Mouse (Mus musculus) MEL (cell line): ENCODE measurements around the gene Rhbdd2. TPM values are rescaled to one million over a fixed set of nuclear protein-coding genes. Genes with fewer than 3 reads are reported as not detected.

Experiments used
- DNase-seq: peaks from one replicate; pipeline ENCODE4 v3.0.0; 2011; ENCODE audit warnings: low read depth, low spot score
- H3K27ac ChIP-seq: 2 replicates; pipeline ENCODE4 v1.5.1; 2012; ENCODE audit warnings: low read depth, mild to moderate bottlenecking, control low read depth, low read length, moderate library complexity; ENCODE audit not compliant: control insufficient read depth
- H3K27me3 ChIP-seq, 2 experiments: fragments of 150-350 bp in 1 of 2; sonication (generic) in 1 of 2; 2 replicates each; pipeline ENCODE4 v1.6.1; 2012; ENCODE audit warnings: low read length in 2 of 2, mild to moderate bottlenecking in 2 of 2, improper control_type of control experiment in 1 of 2, moderate library complexity in 1 of 2; ENCODE audit not compliant: insufficient read depth in 2 of 2, control insufficient read depth in 1 of 2
- H3K36me3 ChIP-seq, 2 experiments: 2 replicates each; pipeline ENCODE4 v1.6.1; 2012 to 2014; ENCODE audit warnings: low read length in 2 of 2, improper control_type of control experiment in 1 of 2, inconsistent platforms in 1 of 2, mild to moderate bottlenecking in 1 of 2; ENCODE audit not compliant: insufficient read depth in 2 of 2, control insufficient read depth in 1 of 2
- H3K4me1 ChIP-seq, 2 experiments: fragments of 150-350 bp in 1 of 2; sonication (generic) in 1 of 2; 2 replicates each; pipeline ENCODE4 v1.6.1; 2012; ENCODE audit warnings: low read length in 2 of 2, improper control_type of control experiment in 1 of 2, mild to moderate bottlenecking in 1 of 2; ENCODE audit not compliant: insufficient read depth in 2 of 2, control insufficient read depth in 1 of 2
- H3K4me3 ChIP-seq, 2 experiments: fragments of 150-350 bp in 1 of 2; sonication (generic) in 1 of 2; 2 replicates each; pipeline ENCODE4 v1.5.1; 2012; ENCODE audit warnings: low read depth in 2 of 2, low read length in 2 of 2, mild to moderate bottlenecking in 2 of 2, moderate library complexity in 2 of 2, control low read depth in 1 of 2, improper control_type of control experiment in 1 of 2; ENCODE audit not compliant: control insufficient read depth in 1 of 2, insufficient read depth in 1 of 2
- H3K79me2 ChIP-seq: 2 replicates; pipeline ENCODE4 v1.6.1; 2012; ENCODE audit warnings: mild to moderate bottlenecking, low read length, moderate library complexity; ENCODE audit not compliant: control insufficient read depth, poor library complexity, insufficient read depth
- H3K9ac ChIP-seq: 2 replicates; pipeline ENCODE4 v1.6.1; 2012; ENCODE audit warnings: low read depth, mild to moderate bottlenecking, control low read depth, low read length, moderate library complexity; ENCODE audit not compliant: control insufficient read depth, poor library complexity, severe bottlenecking
- H3K9me3 ChIP-seq: fragments of 150-350 bp; sonication (generic); replicated peaks from 2 replicates; pipeline ENCODE4 v1.6.1; 2012; ENCODE audit warnings: mild to moderate bottlenecking, low read length, improper control_type of control experiment, moderate library complexity; ENCODE audit not compliant: insufficient read depth
- CHD1 ChIP-seq: IDR thresholded peaks from 2 replicates; pipeline ENCODE4 v1.6.1; 2012; ENCODE audit warnings: low read depth, mild to moderate bottlenecking, inconsistent platforms, low read length, improper control_type of control experiment
- CHD2 ChIP-seq: IDR thresholded peaks from 2 replicates; pipeline ENCODE4 v1.6.1; 2011; ENCODE audit warnings: low read length, improper control_type of control experiment
- E2F4 ChIP-seq: IDR thresholded peaks from 2 replicates; pipeline ENCODE4 v1.6.1; 2011; ENCODE audit warnings: low read depth, low read length, improper control_type of control experiment, borderline replicate concordance
- ELF1 ChIP-seq: IDR thresholded peaks from 2 replicates; pipeline ENCODE4 v1.6.1; 2014; ENCODE audit warnings: low read depth, mild to moderate bottlenecking, inconsistent platforms, low read length, improper control_type of control experiment, moderate library complexity
- EP300 ChIP-seq, 2 experiments: IDR thresholded peaks; 2 replicates each; pipeline ENCODE4 v1.6.1; 2011; ENCODE audit warnings: improper control_type of control experiment in 2 of 2, low read length in 2 of 2, low read depth in 1 of 2, mild to moderate bottlenecking in 1 of 2
- ETS1 ChIP-seq: IDR thresholded peaks from 2 replicates; pipeline ENCODE4 v1.6.1; 2012; ENCODE audit warnings: low read depth, mild to moderate bottlenecking, inconsistent platforms, low read length, improper control_type of control experiment, moderate library complexity
- GATA1 ChIP-seq: IDR thresholded peaks from 2 replicates; pipeline ENCODE4 v1.6.1; 2011; ENCODE audit warnings: low read depth, low read length, improper control_type of control experiment
- HCFC1 ChIP-seq: IDR thresholded peaks from 2 replicates; pipeline ENCODE4 v1.6.1; 2012; ENCODE audit warnings: low read depth, mild to moderate bottlenecking, inconsistent platforms, low read length, improper control_type of control experiment, moderate library complexity
- KAT2A ChIP-seq: conservative IDR thresholded peaks from 2 replicates; pipeline ENCODE4 v1.6.1; 2012; ENCODE audit warnings: low read depth, low read length, improper control_type of control experiment, inconsistent platforms
- MAFK ChIP-seq: IDR thresholded peaks from 2 replicates; pipeline ENCODE4 v1.6.1; 2011; ENCODE audit warnings: low read depth, mild to moderate bottlenecking, low read length, improper control_type of control experiment, borderline replicate concordance
- MAZ ChIP-seq: IDR thresholded peaks from 2 replicates; pipeline ENCODE4 v1.6.1; 2012; ENCODE audit warnings: low read depth, mild to moderate bottlenecking, inconsistent platforms, low read length, improper control_type of control experiment
- MXI1 ChIP-seq: IDR thresholded peaks from 2 replicates; pipeline ENCODE4 v1.6.1; 2011; ENCODE audit warnings: mild to moderate bottlenecking, low read depth, low read length, improper control_type of control experiment
- MYC ChIP-seq: IDR thresholded peaks from 2 replicates; pipeline ENCODE4 v1.6.1; 2011; ENCODE audit warnings: low read depth, mild to moderate bottlenecking, low read length, improper control_type of control experiment, moderate library complexity
- NELFE ChIP-seq: IDR thresholded peaks from 2 replicates; pipeline ENCODE4 v1.6.1; 2011; ENCODE audit warnings: low read depth, low read length, improper control_type of control experiment
- NRF1 ChIP-seq: IDR thresholded peaks from 2 replicates; pipeline ENCODE4 v1.6.1; 2014; ENCODE audit warnings: low read depth, mild to moderate bottlenecking, inconsistent platforms, low read length, improper control_type of control experiment, moderate library complexity; ENCODE audit not compliant: poor library complexity, insufficient read depth, severe bottlenecking
- POLR2A ChIP-seq, 2 experiments: IDR thresholded peaks; 2 replicates each; pipeline ENCODE4 v1.6.1; 2011 to 2012; ENCODE audit warnings: low read length in 2 of 2, mild to moderate bottlenecking in 2 of 2, control low read depth in 1 of 2, improper control_type of control experiment in 1 of 2, low read depth in 1 of 2, moderate library complexity in 1 of 2; ENCODE audit not compliant: control insufficient read depth in 1 of 2, insufficient read depth in 1 of 2, poor library complexity in 1 of 2
- POLR2AphosphoS2 ChIP-seq: IDR thresholded peaks from 2 replicates; pipeline ENCODE4 v1.6.1; 2011; ENCODE audit warnings: low read length, improper control_type of control experiment
- RCOR1 ChIP-seq: IDR thresholded peaks from 2 replicates; pipeline ENCODE4 v1.6.1; 2012; ENCODE audit warnings: low read depth, mild to moderate bottlenecking, inconsistent platforms, low read length, improper control_type of control experiment
- SIN3A ChIP-seq: IDR thresholded peaks from 2 replicates; pipeline ENCODE4 v1.6.1; 2012; ENCODE audit warnings: low read length, improper control_type of control experiment, inconsistent platforms
- SMC3 ChIP-seq: IDR thresholded peaks from 2 replicates; pipeline ENCODE4 v1.6.1; 2011; ENCODE audit warnings: low read depth, low read length, improper control_type of control experiment
- TAL1 ChIP-seq: IDR thresholded peaks from 2 replicates; pipeline ENCODE4 v1.6.1; 2012; ENCODE audit warnings: mild to moderate bottlenecking, inconsistent platforms, low read length, moderate library complexity, mixed read lengths
- TBP ChIP-seq: IDR thresholded peaks from 2 replicates; pipeline ENCODE4 v1.8.0; 2011; ENCODE audit warnings: low read depth, low read length, improper control_type of control experiment
- TCF12 ChIP-seq: IDR thresholded peaks from 2 replicates; pipeline ENCODE4 v1.6.1; 2014; ENCODE audit warnings: low read depth, mild to moderate bottlenecking, inconsistent platforms, low read length, improper control_type of control experiment, moderate library complexity
- UBTF ChIP-seq: IDR thresholded peaks from 2 replicates; pipeline ENCODE4 v1.6.1; 2012; ENCODE audit warnings: low read depth, mild to moderate bottlenecking, inconsistent platforms, low read length, improper control_type of control experiment, moderate library complexity, borderline replicate concordance; ENCODE audit not compliant: insufficient read depth
- USF1 ChIP-seq: IDR thresholded peaks from 2 replicates; pipeline ENCODE4 v1.6.1; 2014; ENCODE audit warnings: low read depth, mild to moderate bottlenecking, inconsistent platforms, low read length, improper control_type of control experiment, moderate library complexity
- ZC3H11A ChIP-seq: IDR thresholded peaks from 2 replicates; pipeline ENCODE4 v1.6.1; 2012; ENCODE audit warnings: low read depth, mild to moderate bottlenecking, inconsistent platforms, low read length, improper control_type of control experiment
- ZMIZ1 ChIP-seq: IDR thresholded peaks from 2 replicates; pipeline ENCODE4 v1.6.1; 2012; ENCODE audit warnings: low read depth, mild to moderate bottlenecking, inconsistent platforms, low read length, improper control_type of control experiment, moderate library complexity
- ZNF384 ChIP-seq: IDR thresholded peaks from 2 replicates; pipeline ENCODE4 v1.6.1; 2012; ENCODE audit warnings: low read depth, mild to moderate bottlenecking, inconsistent platforms, low read length, improper control_type of control experiment
- polyA plus RNA-seq, 2 experiments: library from polyadenylated mRNA; stranded (reverse) in 1 of 2; unstranded in 1 of 2; fragments of >175 nt in 1 of 2; fragments of >200 nt in 1 of 2; gene quantifications; 2 replicates each; pipeline versions ENCODE4 v1.2.1 to v1.2.4; 2012; ENCODE audit warnings: low replicate concordance in 2 of 2, low read depth in 1 of 2; ENCODE audit not compliant: insufficient read length in 2 of 2, insufficient read depth in 1 of 2, missing spikeins in 1 of 2
- total RNA-seq: library from RNA; depleted of rRNA; stranded (reverse); fragments of 300-350 nt; gene quantifications from 2 replicates; pipeline ENCODE4 v1.2.3, GENCODE M21; 2012

Rhbdd2 gene
- total and polyA plus RNA-seq, 3 experiments = 4.9 to 29.1 TPM; not detected in 1

GRCm38 (mm10) chr5:135657128-135657527 lies 24.7 kb downstream of the Rhbdd2 start:
- DNase-seq = no peak
- Histone ChIP-seq H3K79me2 (no peaks in the 10 kb centered on the region; the same call in 1 of the 2 replicates), H3K36me3 (peaks cover 0 to 2% of the 10 kb centered on the region in 2 experiments; a peak in 1 of 4 replicates), H3K27me3 (no peaks in the 10 kb centered on the region), H3K27ac (no peak overlapping the region), H3K4me1 (0 out of 4 replicates have a peak, but pooled peaks cover 0 to 3% of the 10 kb centered on the region in 2 experiments), H3K4me3 (no peak overlapping the region), H3K9ac (no peak overlapping the region), H3K9me3 (no peaks in the 10 kb centered on the region)
- TF ChIP-seq UBTF (no peak), GATA1 (no peak), MYC (no peak), ZC3H11A (no peak), CHD2 (no peak), SIN3A (no peak)

- Histone ChIP-seq H3K9ac (peak overlapping the region; percentile 73), H3K4me1 (0 out of 4 replicates have a peak, but pooled peaks cover 0 to 3% of the 10 kb centered on the region in 2 experiments), H3K4me3 (peak overlapping the region; percentile 69 to 86), H3K27me3 (no peaks in the 10 kb centered on the region), H3K9me3 (no peaks in the 10 kb centered on the region), H3K36me3 (peaks cover 0 to 2% of the 10 kb centered on the region in 2 experiments; a peak in 1 of 4 replicates), H3K27ac (peak overlapping the region; percentile 59), H3K79me2 (no peaks in the 10 kb centered on the region; the same call in 1 of the 2 replicates)
- no peak for TF ChIP-seq ELF1
- TF ChIP-seq NRF1 = no peak
- TF ChIP-seq EP300 (IDR thresholded peaks at IDR 0.05; ENCODE audit: low read depth in 1 of 2, low read length in 2 of 2) = 0 out of 4 replicates have a peak, but pooled peaks of 1 of the 2 experiments have one; percentile 13
- no peak for TF ChIP-seq MAFK
- TF ChIP-seq KAT2A = no peak
- TF ChIP-seq ZC3H11A = no peak
- TF ChIP-seq ZMIZ1 = no peak
- TF ChIP-seq MAZ = 0 out of 2 replicates have a peak, but pooled peaks have one; percentile 17
- TF ChIP-seq USF1 = no peak
- TF ChIP-seq NELFE = no peak; the same call in 1 of the 2 replicates
- TF ChIP-seq ETS1 = no peak
- TF ChIP-seq SMC3 = no peak
- peak; percentile 32; the same call in 1 of the 2 replicates for TF ChIP-seq SIN3A
- TF ChIP-seq CHD2 = no peak
- 0 out of 2 replicates have a peak, but pooled peaks have one; percentile 6 for TF ChIP-seq TCF12
- TF ChIP-seq POLR2A (IDR thresholded peaks at IDR 0.05; ENCODE audit: control insufficient read depth in 1 of 2, insufficient read depth in 1 of 2, low read depth in 1 of 2, low read length in 2 of 2, poor library complexity in 1 of 2) = peak in 1 of 2 experiments; percentile 42; a peak in 1 of 4 replicates
- TF ChIP-seq CHD1 = no peak
- TF ChIP-seq RCOR1 = no peak
- TF ChIP-seq TAL1 = peak; percentile 47
- TF ChIP-seq POLR2AphosphoS2 = no peak
- TF ChIP-seq TBP = 0 out of 2 replicates have a peak, but pooled peaks have one; percentile 27
- no peak for TF ChIP-seq ZNF384
- no peak for TF ChIP-seq HCFC1
- no peak for TF ChIP-seq UBTF
- TF ChIP-seq MXI1 = 0 out of 2 replicates have a peak, but pooled peaks have one; percentile 28
- no peak for TF ChIP-seq GATA1
- TF ChIP-seq E2F4 = no peak
- DNase-seq = peak; percentile 78
Observed at GRCm38 (mm10) chr5:135657703-135658373, 25.4 kb downstream of the Rhbdd2 start.
